In the genomic region with DNA sequence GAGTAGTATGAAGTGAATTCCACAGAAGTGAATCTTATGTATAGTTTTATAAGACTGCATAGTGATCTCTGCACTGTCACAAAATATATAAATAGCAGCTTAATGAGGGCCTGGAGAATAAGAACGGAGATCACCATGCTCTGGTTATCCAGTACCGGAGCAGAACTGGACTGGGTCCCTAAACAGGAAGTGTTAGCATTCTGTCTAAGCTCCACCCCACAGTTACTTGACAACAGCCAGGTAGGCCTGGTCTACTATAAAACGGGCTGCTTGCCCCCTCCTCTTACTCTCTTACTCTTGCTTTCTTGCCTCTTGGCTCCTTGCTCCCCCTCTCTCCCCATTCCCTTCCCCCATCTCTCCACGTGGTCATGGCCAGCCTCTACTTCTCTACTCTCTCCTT, we compare ENCODE assay signal across 17 mouse cellular contexts. TPM values are rescaled to one million over a fixed set of nuclear protein-coding genes. Genes with fewer than 3 reads are reported as not detected.
DNase-seq lines count a peak whose midpoint lies in the region; ATAC-seq and TF ChIP-seq lines count a peak whose summit lies in the region.
"Had no signal": no experiment of that assay in that cellular context is flagged by ENCODE, and none has a peak within 500 bp of the region (broad histone marks: within the 10 kb centered on the region; RNA-seq: fewer than 3 reads in every experiment).

No protein-coding gene starts in this region.

- H3K4me2 ChIP-seq in heart, embryonic 11.5 days = peak overlapping the region; percentile 55
- no peak overlapping the region for H3K4me2 ChIP-seq in intestine, embryonic 16.5 days (ENCODE audit: low read depth, low read length)
- H3K4me2 ChIP-seq in intestine, postnatal 0 days (replicated peaks; ENCODE audit: low read depth) = no peak overlapping the region

- ATAC-seq in heart, embryonic 11.5 days (replicated peaks; ENCODE audit: insufficient number of reproducible peaks, low FRiP score, low TSS enrichment) = no peak
- ATAC-seq in intestine, embryonic 16.5 days = no peak
- ATAC-seq in intestine, postnatal 0 days = no peak
- ATAC-seq: lung, postnatal 0 days had no signal

- no peak for TF ChIP-seq CTCF in intestine, postnatal 0 days (IDR thresholded peaks at IDR 0.05; ENCODE audit: low read depth)

- H3K27me3 ChIP-seq in heart, embryonic 11.5 days (ENCODE audit: control insufficient read depth, insufficient read depth, low read length) = no peaks in the 10 kb centered on the region
- H3K27me3 ChIP-seq in intestine, embryonic 16.5 days (replicated peaks; ENCODE audit: control insufficient read depth, insufficient read depth, low read length) = no peaks in the 10 kb centered on the region
- no peaks in the 10 kb centered on the region for H3K27me3 ChIP-seq in intestine, postnatal 0 days (replicated peaks; ENCODE audit: control insufficient read depth, insufficient read depth, low read length)
- H3K27me3 ChIP-seq: midbrain, embryonic 15.5 days; neural tube, embryonic 12.5 days had no signal

- no peaks in the 10 kb centered on the region for H3K36me3 ChIP-seq in heart, embryonic 11.5 days (ENCODE audit: control insufficient read depth, insufficient read depth, low read length)
- H3K36me3 ChIP-seq in intestine, embryonic 16.5 days (ENCODE audit: control insufficient read depth, insufficient read depth, low read length) = no peaks in the 10 kb centered on the region
- H3K36me3 ChIP-seq in intestine, postnatal 0 days (ENCODE audit: control insufficient read depth, insufficient read depth) = no peaks in the 10 kb centered on the region
- H3K36me3 ChIP-seq: midbrain, embryonic 15.5 days; neural tube, embryonic 12.5 days had no signal

- no peak overlapping the region for H3K9ac ChIP-seq in heart, embryonic 11.5 days (ENCODE audit: low read depth, low read length)
- H3K9ac ChIP-seq in intestine, embryonic 16.5 days (ENCODE audit: low read depth, low read length) = no peak overlapping the region
- H3K9ac ChIP-seq in intestine, postnatal 0 days (ENCODE audit: low read depth, low read length) = no peak overlapping the region
- H3K9ac ChIP-seq: liver, embryonic 14.5 days; midbrain, embryonic 15.5 days; neural tube, embryonic 12.5 days had no signal

- H3K4me1 ChIP-seq in heart, embryonic 11.5 days (ENCODE audit: control insufficient read depth, insufficient read depth, low read length) = peaks cover 20% of the 10 kb centered on the region
- H3K4me1 ChIP-seq in intestine, embryonic 16.5 days (ENCODE audit: control insufficient read depth, insufficient read depth, low read length) = peaks cover 22% of the 10 kb centered on the region
- no peaks in the 10 kb centered on the region for H3K4me1 ChIP-seq in intestine, postnatal 0 days (replicated peaks; ENCODE audit: control insufficient read depth, insufficient read depth, low read length)

- H3K27ac ChIP-seq in heart, embryonic 11.5 days (ENCODE audit: low read depth, low read length) = peak overlapping the region; percentile 91
- H3K27ac ChIP-seq in intestine, embryonic 16.5 days (ENCODE audit: low read length) = 0 out of 2 replicates have a peak overlapping the region, but pooled peaks have one; percentile 21
- no peak overlapping the region for H3K27ac ChIP-seq in intestine, postnatal 0 days (ENCODE audit: low read depth, low read length)
- H3K27ac ChIP-seq: liver, embryonic 14.5 days; midbrain, embryonic 15.5 days; neural tube, embryonic 12.5 days had no signal

- H3K4me3 ChIP-seq in heart, embryonic 11.5 days (ENCODE audit: low read depth, low read length) = no peak overlapping the region
- no peak overlapping the region for H3K4me3 ChIP-seq in intestine, embryonic 16.5 days (ENCODE audit: low read length)
- no peak overlapping the region for H3K4me3 ChIP-seq in intestine, postnatal 0 days (ENCODE audit: low read depth, low read length)
- H3K4me3 ChIP-seq: erythroblast, embryonic 14.5 days; midbrain, embryonic 15.5 days; neural tube, embryonic 12.5 days had no signal

- no peaks in the 10 kb centered on the region for H3K9me3 ChIP-seq in heart, embryonic 11.5 days (replicated peaks; ENCODE audit: control insufficient read depth, low read length)
- H3K9me3 ChIP-seq in intestine, embryonic 16.5 days (ENCODE audit: control insufficient read depth, low read length) = no peaks in the 10 kb centered on the region
- no peaks in the 10 kb centered on the region for H3K9me3 ChIP-seq in intestine, postnatal 0 days (ENCODE audit: control insufficient read depth)
- H3K9me3 ChIP-seq: midbrain, embryonic 15.5 days; neural tube, embryonic 12.5 days had no signal

- DNase-seq in heart, postnatal 10 days = no peak
- DNase-seq in ES-CJ7 (ENCODE audit: low read depth, low spot score) (peak; percentile 77), ZHBTc4 (ENCODE audit: low read depth, low spot score) (peak; percentile 68)
- DNase-seq in left cerebral cortex, adult 9 months (ENCODE audit: low spot score in 2 of 2) = no peak
- DNase-seq: cerebellum, postnatal 14 days; embryo, embryonic 11 days; layer of hippocampus, postnatal 36 days; spleen, adult 18-20 months had no signal

- WGBS in heart, embryonic 11.5 days (ENCODE audit: insufficient replicate concordance) = 68% methylated on average over 4 of the region's 4 CpGs
- 60% methylated on average over 4 of the region's 4 CpGs for WGBS in intestine, embryonic 16.5 days
- 60% methylated on average over 4 of the region's 4 CpGs for WGBS in intestine, postnatal 0 days

- intact Hi-C loops in heart, postnatal 10 days (cut with DNase I) = loop anchor here (5.0 kb wide), 1 partner anchor 34 kb away; no protein-coding TSS in a partner anchor

RNA-seq across cellular contexts. Expression of a gene that starts 33.9 kb away (rescaled TPM):
- polyA plus RNA-seq in heart, embryonic 11.5 days (2014; fragmentation: Nextera tagmentation; extraction: Ambion mirVana) = 4.4 and 4.6 TPM in 2 replicates
- total RNA-seq in heart, postnatal 10 days (2021) = 1 to 10 TPM; 8.9 to 9.4 TPM
- polyA plus RNA-seq in intestine, embryonic 16.5 days (2015; fragmentation: Nextera tagmentation; extraction: Ambion mirVana) = 18.2 TPM in 2 replicates
- polyA plus RNA-seq in intestine, postnatal 0 days (2015; fragmentation: Nextera tagmentation; extraction: Ambion mirVana) = 11.6 and 11.8 TPM in 2 replicates
- total RNA-seq: megakaryocyte, adult 5-6 weeks had no signal
- polyA plus RNA-seq: erythroblast, embryonic 14.5 days had no signal

Comparison
In these comparisons a context has a peak if more than half of its experiments do, and no peak if none do; other contexts are left out.
1. DNase-seq: peak in ES-CJ7 (single experiment) and ZHBTc4 (single experiment); none in heart, postnatal 10 days (0 of 2) and left cerebral cortex, adult 9 months (0 of 2).